Mouse (Mus musculus): Measurements from ENCODE around the gene Chrne. TPM values are rescaled to one million over a fixed set of nuclear protein-coding genes. Genes with fewer than 3 reads are reported as not detected.

Gene Chrne
- 0.57 and 0.93 TPM in 2 replicates for polyA plus RNA-seq (2015; fragmentation: Nextera tagmentation; extraction: Ambion mirVana)

GRCm38 (mm10) chr11:70619101-70619500, at the start of gene Chrne:
Gene Chrne (minus strand): TSS chr11:70619216.

GRCm38 (mm10) chr11:70656964-70657363, 37.9 kb upstream of the Chrne start, which contains the start of gene Eno3:
Gene Eno3 (plus strand): TSS chr11:70657202.

GRCm38 (mm10) chr11:70654198-70654922, 35.3 kb upstream of the Chrne start, which contains the start of gene Pfn1:
Gene Pfn1 (minus strand): TSS chr11:70654644.

GRCm38 (mm10) chr11:70646691-70647650, 28.0 kb upstream of the Chrne start, which contains the start of the genes Rnf167 and Slc25a11:
Gene Rnf167 (plus strand): TSS chr11:70647235.
Gene Slc25a11 (minus strand): TSS chr11:70647479.

GRCm38 (mm10) chr11:70638714-70639278, 19.8 kb upstream of the Chrne start, which contains the start of gene Gp1ba:
Gene Gp1ba (plus strand): TSS chr11:70639122.

GRCm38 (mm10) chr11:70615516-70616093, 3.4 kb downstream of the Chrne start, which contains the start of gene 4930544D05Rik:
Gene 4930544D05Rik (plus strand): TSS chr11:70615848.

Other genes starting within 250 kb of the Chrne start
- gene Pelp1, start 209.2 kb downstream of the Chrne start, polyA plus RNA-seq (2015; fragmentation: Nextera tagmentation; extraction: Ambion mirVana), result 13.3 and 16.2 TPM in 2 replicates
- gene Arrb2, start 186.6 kb downstream of the Chrne start, polyA plus RNA-seq (2015; fragmentation: Nextera tagmentation; extraction: Ambion mirVana), result 8.3 and 12.3 TPM in 2 replicates
- gene Med11, start 167.3 kb downstream of the Chrne start, polyA plus RNA-seq (2015; fragmentation: Nextera tagmentation; extraction: Ambion mirVana), result 25.1 and 27.3 TPM in 2 replicates
- 0.55 and 0.74 TPM in 2 replicates for gene Zmynd15, start 159.8 kb downstream of the Chrne start, polyA plus RNA-seq (2015; fragmentation: Nextera tagmentation; extraction: Ambion mirVana)
- gene Cxcl16, start 159.2 kb downstream of the Chrne start, polyA plus RNA-seq (2015; fragmentation: Nextera tagmentation; extraction: Ambion mirVana), result 11.8 and 17.9 TPM in 2 replicates
- 2.0 and 2.8 TPM in 2 replicates for gene Tm4sf5, start 114.0 kb downstream of the Chrne start, polyA plus RNA-seq (2015; fragmentation: Nextera tagmentation; extraction: Ambion mirVana)
- gene Vmo1, start 104.6 kb downstream of the Chrne start, polyA plus RNA-seq (2015; fragmentation: Nextera tagmentation; extraction: Ambion mirVana), result 0.58 and 0.60 TPM in 2 replicates
- 0.30 and 0.48 TPM in 2 replicates for gene Gltpd2, start 100.0 kb downstream of the Chrne start, polyA plus RNA-seq (2015; fragmentation: Nextera tagmentation; extraction: Ambion mirVana)
- gene Psmb6, start 93.8 kb downstream of the Chrne start, polyA plus RNA-seq (2015; fragmentation: Nextera tagmentation; extraction: Ambion mirVana), result 523 and 588 TPM in 2 replicates
- not detected in 2 replicates for gene Gm40193, start 86.3 kb downstream of the Chrne start, polyA plus RNA-seq (2015; fragmentation: Nextera tagmentation; extraction: Ambion mirVana)
- 11.7 and 12.5 TPM in 2 replicates for gene Pld2, start 79.2 kb downstream of the Chrne start, polyA plus RNA-seq (2015; fragmentation: Nextera tagmentation; extraction: Ambion mirVana)
- 6.9 and 7.3 TPM in 2 replicates for gene Mink1, start 56.3 kb downstream of the Chrne start, polyA plus RNA-seq (2015; fragmentation: Nextera tagmentation; extraction: Ambion mirVana)
- not detected in 2 replicates for gene 4930544D05Rik, start 3.4 kb downstream of the Chrne start, polyA plus RNA-seq (2015; fragmentation: Nextera tagmentation; extraction: Ambion mirVana)
- 0.14 and 0.31 TPM in 2 replicates for gene Gp1ba, start 19.9 kb upstream of the Chrne start, polyA plus RNA-seq (2015; fragmentation: Nextera tagmentation; extraction: Ambion mirVana)
- 54.3 and 65.0 TPM in 2 replicates for gene Rnf167, start 28.0 kb upstream of the Chrne start, polyA plus RNA-seq (2015; fragmentation: Nextera tagmentation; extraction: Ambion mirVana)
- 107 and 111 TPM in 2 replicates for gene Slc25a11, start 28.3 kb upstream of the Chrne start, polyA plus RNA-seq (2015; fragmentation: Nextera tagmentation; extraction: Ambion mirVana)
- 2,757 and 3,152 TPM in 2 replicates for gene Pfn1, start 35.4 kb upstream of the Chrne start, polyA plus RNA-seq (2015; fragmentation: Nextera tagmentation; extraction: Ambion mirVana)
- 94.5 and 97.9 TPM in 2 replicates for gene Eno3, start 38.0 kb upstream of the Chrne start, polyA plus RNA-seq (2015; fragmentation: Nextera tagmentation; extraction: Ambion mirVana)
- gene Spag7, start 50.2 kb upstream of the Chrne start, polyA plus RNA-seq (2015; fragmentation: Nextera tagmentation; extraction: Ambion mirVana), result 132 and 135 TPM in 2 replicates
- 10.6 and 12.4 TPM in 2 replicates for gene Camta2, start 68.9 kb upstream of the Chrne start, polyA plus RNA-seq (2015; fragmentation: Nextera tagmentation; extraction: Ambion mirVana)
- 1.3 and 2.4 TPM in 2 replicates for gene Inca1, start 80.9 kb upstream of the Chrne start, polyA plus RNA-seq (2015; fragmentation: Nextera tagmentation; extraction: Ambion mirVana)
- 4.8 and 5.8 TPM in 2 replicates for gene Kif1c, start 81.3 kb upstream of the Chrne start, polyA plus RNA-seq (2015; fragmentation: Nextera tagmentation; extraction: Ambion mirVana)
- gene Zfp3, start 145.0 kb upstream of the Chrne start, polyA plus RNA-seq (2015; fragmentation: Nextera tagmentation; extraction: Ambion mirVana), result 3.5 and 3.6 TPM in 2 replicates
- 0.53 TPM in 1 of 2 replicates, not detected in the other for gene Scimp, start 193.4 kb upstream of the Chrne start, polyA plus RNA-seq (2015; fragmentation: Nextera tagmentation; extraction: Ambion mirVana)
- gene Rabep1, start 225.6 kb upstream of the Chrne start, polyA plus RNA-seq (2015; fragmentation: Nextera tagmentation; extraction: Ambion mirVana), result 22.8 and 26.2 TPM in 2 replicates